Mouse (Mus musculus) heart, embryonic 14.5 days (tissue): ENCODE measurements around the gene Prcc. TPM values are rescaled to one million over a fixed set of nuclear protein-coding genes. Genes with fewer than 3 reads are reported as not detected.
"Not testable (repeated sequence)": the region's sequence is repeated elsewhere in the genome, so short reads cannot be mapped to it uniquely, and the experiment has no call there.

ENCODE experiments used
- ATAC-seq: fragments of 200-750 bp; cut with Nextera tagmentation; 2 replicates; pipeline ENCODE4 v1.8.0; 2017; ENCODE audit warnings: low read depth, moderate TSS enrichment; ENCODE audit not compliant: insufficient number of reproducible peaks, insufficient read depth, low FRiP score
- H3K27ac ChIP-seq, 2 experiments: fragments of 200-500 bp in 1 of 2; fragments of 300-500 bp in 1 of 2; sonication (generic) in 1 of 2; replicated peaks in 1 of 2; 2 replicates each; pipeline ENCODE4 v1.5.1; 2012 to 2014; ENCODE audit warnings: low read depth in 2 of 2, low read length in 2 of 2, control low read depth in 1 of 2, mild to moderate bottlenecking in 1 of 2, mixed read lengths in 1 of 2; ENCODE audit not compliant: control insufficient read depth in 1 of 2, insufficient read depth in 1 of 2
- H3K27me3 ChIP-seq: fragments of 300-500 bp; sonication (generic); 2 replicates; pipeline ENCODE4 v1.6.1; 2014; ENCODE audit warnings: mild to moderate bottlenecking, low read length, control low read depth; ENCODE audit not compliant: control insufficient read depth, insufficient read depth
- H3K36me3 ChIP-seq: fragments of 300-500 bp; sonication (generic); 2 replicates; pipeline ENCODE4 v1.6.1; 2014; ENCODE audit warnings: mild to moderate bottlenecking, control low read depth, low read length, mixed read lengths; ENCODE audit not compliant: control insufficient read depth, insufficient read depth
- H3K4me1 ChIP-seq, 2 experiments: fragments of 200-500 bp in 1 of 2; fragments of 300-500 bp in 1 of 2; sonication (generic) in 1 of 2; 2 replicates each; pipeline ENCODE4 v1.6.1; 2012 to 2014; ENCODE audit warnings: low read length in 2 of 2, control low read depth in 1 of 2, mixed read lengths in 1 of 2; ENCODE audit not compliant: control insufficient read depth in 2 of 2, insufficient read depth in 2 of 2
- H3K4me2 ChIP-seq: fragments of 300-500 bp; sonication (generic); 2 replicates; pipeline ENCODE4 v1.6.1; 2014; ENCODE audit warnings: mild to moderate bottlenecking, low read length
- H3K4me3 ChIP-seq, 2 experiments: fragments of 200-500 bp in 1 of 2; fragments of 300-500 bp in 1 of 2; sonication (generic) in 1 of 2; 2 replicates each; pipeline ENCODE4 v1.5.1; 2012 to 2014; ENCODE audit warnings: low read length in 2 of 2, mild to moderate bottlenecking in 2 of 2, control low read depth in 1 of 2, low read depth in 1 of 2, moderate library complexity in 1 of 2; ENCODE audit not compliant: control insufficient read depth in 1 of 2, insufficient read depth in 1 of 2
- H3K9ac ChIP-seq: fragments of 300-500 bp; sonication (generic); 2 replicates; pipeline ENCODE4 v1.6.1; 2014; ENCODE audit warnings: mild to moderate bottlenecking, low read length
- H3K9me3 ChIP-seq: fragments of 300-500 bp; sonication (generic); 2 replicates; pipeline ENCODE4 v1.6.1; 2016; ENCODE audit warnings: low read length, control low read depth; ENCODE audit not compliant: control insufficient read depth
- WGBS: fragments of 180-500 bp; shearing (Covaris S2); extraction: QIAGEN DNeasy Blood & Tissue Kit; methylation state at CpG from one replicate; pipeline ENCODE4 v1.1.7; 2014; 5-methylcytosine and 5-hydroxymethylcytosine counted together
- polyA plus RNA-seq: library from polyadenylated mRNA; unstranded; fragments of >200 nt; fragmentation: Nextera tagmentation; extraction: Ambion mirVana; gene quantifications from 2 replicates; pipeline ENCODE4 v1.2.1, GENCODE M21; 2014

Gene Prcc
- polyA plus RNA-seq, 1 experiment from 2014 or later: 11.7 TPM

DNA sequence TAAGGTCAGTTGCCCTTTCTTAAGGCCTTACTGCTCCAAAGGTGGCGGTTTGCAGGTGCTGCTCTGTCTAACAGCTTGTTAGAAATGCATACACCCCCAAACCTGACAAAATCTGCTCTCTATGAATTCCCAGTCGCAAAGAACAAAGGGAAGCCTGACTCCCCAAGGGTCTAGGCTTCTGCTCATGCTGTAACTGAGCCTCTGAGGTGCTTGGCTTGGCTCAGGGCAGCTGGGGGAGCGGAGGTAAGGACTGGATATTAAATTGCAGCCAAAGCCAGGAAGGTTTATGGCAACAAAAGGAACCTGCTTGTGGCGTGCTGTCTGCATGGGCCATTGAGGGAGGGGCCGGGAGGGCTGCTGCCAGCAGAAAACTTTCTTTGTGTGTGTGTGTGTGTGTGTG, 18.4 kb upstream of the Prcc start:
- Histone ChIP-seq H3K27ac (no peak overlapping the region), H3K36me3 (no peaks in the 10 kb centered on the region), H3K4me2 (no peak overlapping the region), H3K9me3 (no peaks in the 10 kb centered on the region), H3K4me1 (peaks cover 11 to 14% of the 10 kb centered on the region in 2 experiments), H3K9ac (no peak overlapping the region), H3K4me3 (no peak overlapping the region), H3K27me3 (no peaks in the 10 kb centered on the region)
- no peak for ATAC-seq
- 64% methylated on average over 5 of the region's 5 CpGs for WGBS

- not testable (repeated sequence) for ATAC-seq, H3K9ac ChIP-seq, H3K4me2 ChIP-seq, H3K4me1 ChIP-seq, H3K9me3 ChIP-seq, H3K27me3 ChIP-seq, H3K4me3 ChIP-seq, H3K36me3 ChIP-seq, H3K27ac ChIP-seq
- 80% methylated on average over 6 of the region's 6 CpGs for WGBS
Observed at GRCm38 (mm10) chr3:87901959-87902358, 16.6 kb upstream of the Prcc start.

DNA sequence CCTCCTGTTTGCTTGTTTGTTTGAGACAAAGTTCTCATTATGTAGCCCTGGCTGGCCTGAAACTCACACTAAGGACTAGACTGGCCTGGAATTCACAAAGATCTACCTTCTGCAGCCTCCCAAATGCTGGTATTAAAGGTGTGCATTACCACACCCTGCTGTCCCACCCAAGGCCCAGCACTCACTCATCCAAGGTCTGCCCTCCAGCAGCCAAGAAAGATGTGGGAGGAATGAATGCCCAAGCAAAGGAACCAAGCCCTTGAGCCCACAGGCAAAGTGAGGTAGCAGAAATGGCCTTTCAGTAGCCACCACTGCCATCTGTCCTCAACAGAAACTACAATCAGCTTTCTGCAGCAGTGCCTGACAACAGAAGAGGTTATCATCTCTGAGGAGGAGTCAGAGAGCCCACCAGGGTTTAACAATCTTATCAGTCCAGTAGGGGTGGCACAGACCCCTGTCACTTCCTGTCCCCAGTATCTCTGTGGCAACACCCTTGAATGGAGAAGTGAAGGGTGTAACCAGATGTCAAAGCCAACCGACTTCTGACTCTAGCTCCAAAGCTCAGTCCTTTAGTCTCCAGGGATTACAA, 15.7 kb upstream of the Prcc start:
- Histone ChIP-seq H3K4me1 (no peaks in the 10 kb centered on the region), H3K9me3 (no peaks in the 10 kb centered on the region), H3K9ac (no peak overlapping the region), H3K27me3 (no peaks in the 10 kb centered on the region), H3K4me3 (no peak overlapping the region), H3K36me3 (no peaks in the 10 kb centered on the region), H3K4me2 (no peak overlapping the region), H3K27ac (no peak overlapping the region)
- WGBS: 3% methylated on average over 1 of the region's 1 CpGs
- ATAC-seq: no peak

- no peak for ATAC-seq
- 65% methylated on average over 3 of the region's 3 CpGs for WGBS
- Histone ChIP-seq H3K27ac (no peak overlapping the region), H3K4me1 (no peaks in the 10 kb centered on the region), H3K9me3 (no peaks in the 10 kb centered on the region), H3K27me3 (no peaks in the 10 kb centered on the region), H3K9ac (no peak overlapping the region), H3K4me2 (no peak overlapping the region), H3K4me3 (no peak overlapping the region), H3K36me3 (no peaks in the 10 kb centered on the region)
Observed at GRCm38 (mm10) chr3:87899776-87900175, 14.4 kb upstream of the Prcc start.

DNA sequence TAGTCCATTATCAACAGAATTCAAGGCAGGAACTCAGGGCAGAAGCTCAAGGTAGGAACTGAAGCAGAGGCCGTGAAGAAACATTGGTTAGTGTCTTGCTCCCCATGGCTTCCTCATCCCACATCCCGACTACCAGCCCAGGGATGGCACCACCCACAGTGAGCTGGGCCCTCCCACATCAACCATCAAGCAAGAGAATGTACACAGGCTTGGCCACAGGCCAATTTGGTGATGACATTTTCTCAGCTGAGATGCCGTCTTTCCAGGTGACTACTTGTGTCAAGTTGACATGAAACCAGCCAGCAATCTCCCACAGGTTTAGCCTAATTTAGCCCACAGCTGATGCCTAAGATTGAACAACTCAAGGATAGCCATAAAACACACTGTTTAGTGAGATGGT, 13.9 kb upstream of the Prcc start:
- no peak overlapping the region for H3K4me3 ChIP-seq
- H3K4me1 ChIP-seq: no peaks in the 10 kb centered on the region
- ATAC-seq: no peak
- no peaks in the 10 kb centered on the region for H3K27me3 ChIP-seq
- 63% methylated on average over 3 of the region's 3 CpGs for WGBS
- no peak overlapping the region for H3K9ac ChIP-seq
- no peaks in the 10 kb centered on the region for H3K9me3 ChIP-seq
- no peaks in the 10 kb centered on the region for H3K36me3 ChIP-seq
- H3K27ac ChIP-seq: no peak overlapping the region
- no peak overlapping the region for H3K4me2 ChIP-seq

GRCm38 (mm10) chr3:87893367-87893905, 8.0 kb upstream of the Prcc start:
- ATAC-seq: no peak
- Histone ChIP-seq H3K36me3 (no peaks in the 10 kb centered on the region), H3K4me1 (no peaks in the 10 kb centered on the region), H3K27me3 (no peaks in the 10 kb centered on the region), H3K9ac (no peak overlapping the region), H3K27ac (no peak overlapping the region), H3K9me3 (peaks cover 7% of the 10 kb centered on the region; the same call in 1 of the 2 replicates), H3K4me2 (no peak overlapping the region), H3K4me3 (no peak overlapping the region)
- WGBS: 72% methylated on average over 3 of the region's 3 CpGs

GRCm38 (mm10) chr3:87891481-87891880, 6.1 kb upstream of the Prcc start:
- Histone ChIP-seq H3K4me2 (no peak overlapping the region), H3K9me3 (peaks cover 8% of the 10 kb centered on the region; the same call in 1 of the 2 replicates), H3K36me3 (no peaks in the 10 kb centered on the region), H3K27ac (no peak overlapping the region), H3K27me3 (no peaks in the 10 kb centered on the region), H3K4me3 (no peak overlapping the region), H3K9ac (no peak overlapping the region), H3K4me1 (no peaks in the 10 kb centered on the region)
- no peak for ATAC-seq
- 71% methylated on average over 3 of the region's 3 CpGs for WGBS

DNA sequence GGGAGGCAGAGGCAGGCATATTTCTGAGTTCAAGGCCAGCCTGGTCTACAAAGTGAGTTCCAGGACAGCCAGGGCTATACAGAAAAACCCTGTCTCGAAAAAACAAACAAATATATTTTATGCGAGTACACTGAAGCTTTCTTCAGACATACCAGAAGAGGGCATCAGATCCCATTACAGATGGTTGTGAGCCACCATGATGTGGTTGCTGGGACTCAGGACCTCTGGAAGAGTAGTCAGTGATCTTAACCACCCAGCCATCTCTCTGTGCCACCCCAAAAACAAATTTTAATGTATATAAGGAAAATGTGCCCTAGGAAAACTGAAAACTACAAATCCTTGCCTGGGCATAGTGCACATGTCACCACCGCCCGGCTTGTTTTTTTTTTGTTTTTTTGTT, 2.0 kb upstream of the Prcc start:
- not testable (repeated sequence) for H3K36me3 ChIP-seq, ATAC-seq, H3K27me3 ChIP-seq, H3K4me3 ChIP-seq, H3K4me2 ChIP-seq, H3K9me3 ChIP-seq, H3K27ac ChIP-seq, H3K9ac ChIP-seq
- H3K4me1 ChIP-seq: peaks cover 2 to 12% of the 10 kb centered on the region in 2 experiments; a peak in 3 of 4 replicates
- 82% methylated on average over 4 of the region's 4 CpGs for WGBS
